Mouse (Mus musculus) thymus, postnatal 10 days (tissue): Measurements from ENCODE around the gene Cacna1d.

Experiments
- DNase-seq, 2 experiments: peaks; one replicate each; pipeline ENCODE4 v3.0.0; 2021; ENCODE audit warnings: low spot score in 2 of 2

Gene Cacna1d

GRCm38 (mm10) chr14:30024387-30024786, 466.9 kb downstream of the Cacna1d start:
- DNase-seq, result peak in 1 of 2 experiments; percentile 29

DNA sequence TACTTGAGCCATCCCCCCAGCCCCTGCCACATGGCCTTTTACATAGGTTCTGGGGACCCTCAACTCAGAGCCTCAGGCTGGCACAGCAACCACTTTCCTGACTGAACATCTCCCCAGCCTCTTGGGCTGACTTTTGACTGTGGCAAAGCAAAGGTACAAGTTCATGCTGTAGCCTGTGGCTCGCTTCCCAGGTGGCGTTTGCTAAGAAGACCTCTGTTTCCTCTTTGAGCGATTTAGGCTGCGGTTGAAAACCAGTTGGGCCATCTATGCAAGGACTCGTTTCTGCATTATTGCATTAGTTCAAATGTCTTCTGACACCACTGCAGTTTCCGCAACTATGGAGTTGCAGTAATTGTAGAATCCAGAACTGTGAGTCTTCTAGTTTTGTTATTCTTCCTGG, 468.8 kb downstream of the Cacna1d start:
- DNase-seq, result peak; percentile 35

- no peak for DNase-seq
These were observed 471.3 kb downstream of the Cacna1d start for GRCm38 (mm10) chr14:30019792-30020575.

- no peak for DNase-seq
These were observed 471.9 kb downstream of the Cacna1d start for GRCm38 (mm10) chr14:30019375-30019774.

- DNase-seq, result no peak
These were observed 472.4 kb downstream of the Cacna1d start for GRCm38 (mm10) chr14:30018846-30019245.

DNA sequence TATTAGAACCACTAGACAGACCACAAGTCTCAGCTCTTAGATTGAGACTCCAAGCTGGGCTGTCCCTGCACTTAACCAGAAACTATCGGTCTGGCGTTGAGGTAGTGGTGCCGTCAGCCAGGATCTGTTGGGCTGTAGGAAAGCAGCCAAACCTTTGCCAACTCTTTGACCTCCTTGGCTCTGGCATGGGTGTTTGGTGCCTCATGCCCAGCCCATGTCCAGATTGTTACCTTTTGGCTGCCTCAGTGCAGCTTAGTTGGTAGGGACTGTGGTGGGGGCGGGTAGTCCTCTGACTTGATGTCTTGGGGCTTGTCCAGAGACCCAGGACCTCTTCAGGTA, 472.8 kb downstream of the Cacna1d start:
- DNase-seq, result no peak

DNA sequence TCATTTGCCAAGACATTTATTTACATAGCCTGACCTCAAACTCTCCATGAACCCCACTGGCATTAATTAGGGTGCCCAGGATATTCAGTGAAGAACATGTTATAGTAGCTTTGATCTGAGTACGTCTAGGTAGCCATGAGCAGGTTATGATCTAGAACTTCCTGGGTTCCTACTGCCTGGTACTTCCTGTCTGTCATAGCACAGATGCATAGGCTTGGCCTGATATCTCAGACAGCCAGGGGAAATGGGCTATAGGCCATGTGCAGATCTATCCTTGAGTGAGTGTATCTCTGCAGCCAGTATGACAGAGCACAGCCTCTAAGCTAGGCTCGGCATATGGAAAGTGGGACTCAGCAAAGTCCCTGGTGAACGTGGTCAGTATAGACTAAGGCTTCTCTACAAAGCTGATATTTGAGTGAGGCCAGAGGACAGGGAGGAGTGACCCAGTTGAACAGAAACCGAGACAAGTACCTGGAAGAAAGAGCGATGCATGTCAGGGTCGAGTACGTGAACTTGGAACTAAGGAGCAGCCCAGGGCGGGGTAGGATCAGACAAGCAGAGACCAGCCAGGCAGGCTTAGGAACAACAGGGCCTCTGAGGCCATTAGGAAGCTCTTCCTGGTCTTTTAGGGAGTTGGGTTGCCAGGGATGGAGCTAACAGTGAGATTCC, 473.3 kb downstream of the Cacna1d start:
- no peak for DNase-seq

- no peak for DNase-seq
These were observed 474.6 kb downstream of the Cacna1d start for GRCm38 (mm10) chr14:30016666-30017065.

DNA sequence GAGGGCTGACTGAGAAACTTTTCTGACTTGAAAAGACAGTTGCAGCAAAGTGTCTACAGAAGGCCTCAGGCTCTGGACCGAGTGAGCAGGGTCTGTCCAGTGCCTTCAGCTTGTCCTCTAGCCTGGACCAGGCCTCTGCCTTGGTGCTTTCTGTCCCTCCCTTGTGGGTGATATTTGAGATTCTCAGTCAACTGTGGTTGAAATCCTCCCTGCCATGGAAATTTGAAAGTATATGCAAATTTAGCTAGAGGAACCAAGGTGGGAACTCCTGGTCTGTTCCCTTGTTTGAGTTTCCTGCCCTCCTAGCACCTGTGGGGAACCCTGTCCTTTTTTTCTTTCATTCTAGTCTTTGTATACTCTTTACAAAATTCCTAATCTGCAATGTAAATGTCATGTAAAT, 476.2 kb downstream of the Cacna1d start:
- DNase-seq, result no peak

DNA sequence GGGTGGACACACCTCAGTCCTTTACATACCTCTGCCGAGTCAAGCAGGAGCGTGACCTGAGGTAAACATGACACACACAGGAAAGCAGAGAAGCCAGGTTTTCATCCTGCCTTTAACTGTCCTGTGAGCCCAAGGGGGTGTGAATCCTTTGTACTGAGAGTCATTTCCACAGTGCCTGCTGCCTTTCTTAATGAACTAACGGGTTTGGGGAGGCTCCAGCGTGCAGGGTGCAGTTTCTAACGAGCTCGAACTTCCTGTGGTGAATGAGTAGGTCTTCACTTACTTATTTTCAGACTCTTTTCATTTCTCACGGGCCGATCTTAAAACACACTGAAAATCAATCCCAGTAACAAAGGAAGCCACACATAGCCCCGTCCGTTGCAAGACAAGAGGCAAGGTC, 476.8 kb downstream of the Cacna1d start:
- peak in 1 of 2 experiments; percentile 41 for DNase-seq

DNA sequence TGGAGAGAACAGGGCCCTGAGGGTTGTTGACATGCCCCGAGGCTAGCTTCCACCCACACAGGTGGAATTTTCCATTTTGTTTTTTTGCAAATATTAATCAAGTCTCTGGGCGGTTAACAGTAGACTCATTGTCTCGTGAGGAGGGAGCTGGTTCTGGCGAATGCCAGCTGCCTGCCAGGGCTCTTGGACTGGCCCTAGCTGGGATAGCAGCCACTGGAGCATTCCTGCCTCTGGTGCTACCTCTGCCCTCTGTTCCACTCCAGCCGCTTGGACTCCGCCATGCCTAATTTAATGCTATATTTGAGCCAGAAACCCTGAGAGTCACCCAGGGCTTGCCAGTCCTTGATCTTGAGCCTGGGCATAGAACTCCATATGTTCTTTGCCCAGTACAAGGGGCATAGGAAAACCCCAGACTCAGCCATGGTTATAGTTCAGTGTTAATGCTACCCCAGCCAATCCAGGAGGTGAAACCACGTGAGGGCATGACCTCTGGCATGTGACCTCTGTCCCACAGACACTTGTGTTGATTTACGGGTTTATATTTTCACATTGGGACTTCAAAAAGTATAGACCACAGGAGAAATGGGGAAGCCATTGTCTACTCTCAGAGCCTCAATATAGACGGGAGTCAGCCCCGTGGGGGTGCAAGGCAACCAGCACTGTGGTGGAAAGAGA, 479.2 kb downstream of the Cacna1d start:
- no peak for DNase-seq

DNA sequence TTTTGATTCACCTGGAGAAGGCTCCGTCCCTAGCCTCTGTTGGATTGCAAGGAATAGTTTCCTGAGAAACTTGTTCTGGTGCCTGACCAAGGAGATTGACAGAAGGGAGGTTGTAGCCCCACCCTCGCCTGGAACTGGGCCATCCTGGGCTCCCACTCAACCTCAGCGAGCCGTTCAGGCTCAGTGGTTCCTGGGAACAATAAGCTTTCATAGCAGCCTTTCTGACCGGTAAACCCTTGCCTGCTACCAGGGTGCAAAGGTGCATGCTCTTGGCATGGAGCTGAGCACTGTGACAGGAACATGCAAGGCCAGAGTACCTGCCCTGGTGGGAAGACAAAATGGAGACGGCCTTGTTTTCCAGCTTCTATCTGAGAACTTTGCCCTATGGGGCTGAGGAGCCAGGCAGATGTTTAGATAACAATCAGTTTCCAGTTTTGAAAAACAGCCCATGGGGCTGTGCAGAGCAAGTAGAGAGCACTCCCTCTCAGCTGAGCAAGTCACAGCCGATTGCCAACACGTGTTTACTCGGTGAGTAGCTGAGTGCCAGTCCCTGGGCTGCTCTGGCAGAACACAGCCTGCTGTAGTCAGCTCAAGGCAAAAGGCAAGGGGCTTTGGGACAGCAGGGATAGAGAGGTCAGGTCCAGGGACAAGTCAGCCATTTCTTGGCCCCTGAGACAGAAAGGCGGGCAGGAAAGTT, 481.2 kb downstream of the Cacna1d start:
- DNase-seq, result peak; percentile 51 to 54

- peak; percentile 39 to 44 for DNase-seq
These were observed 482.3 kb downstream of the Cacna1d start, which contains the start of the genes Il17rb and Chdh for GRCm38 (mm10) chr14:30008733-30009575. Gene Il17rb, minus strand, starts transcription at chr14:30008896. Gene Chdh, plus strand, starts transcription at chr14:30009023.

- DNase-seq, result no peak
These were observed 491.8 kb downstream of the Cacna1d start for GRCm38 (mm10) chr14:29999475-29999811.

DNA sequence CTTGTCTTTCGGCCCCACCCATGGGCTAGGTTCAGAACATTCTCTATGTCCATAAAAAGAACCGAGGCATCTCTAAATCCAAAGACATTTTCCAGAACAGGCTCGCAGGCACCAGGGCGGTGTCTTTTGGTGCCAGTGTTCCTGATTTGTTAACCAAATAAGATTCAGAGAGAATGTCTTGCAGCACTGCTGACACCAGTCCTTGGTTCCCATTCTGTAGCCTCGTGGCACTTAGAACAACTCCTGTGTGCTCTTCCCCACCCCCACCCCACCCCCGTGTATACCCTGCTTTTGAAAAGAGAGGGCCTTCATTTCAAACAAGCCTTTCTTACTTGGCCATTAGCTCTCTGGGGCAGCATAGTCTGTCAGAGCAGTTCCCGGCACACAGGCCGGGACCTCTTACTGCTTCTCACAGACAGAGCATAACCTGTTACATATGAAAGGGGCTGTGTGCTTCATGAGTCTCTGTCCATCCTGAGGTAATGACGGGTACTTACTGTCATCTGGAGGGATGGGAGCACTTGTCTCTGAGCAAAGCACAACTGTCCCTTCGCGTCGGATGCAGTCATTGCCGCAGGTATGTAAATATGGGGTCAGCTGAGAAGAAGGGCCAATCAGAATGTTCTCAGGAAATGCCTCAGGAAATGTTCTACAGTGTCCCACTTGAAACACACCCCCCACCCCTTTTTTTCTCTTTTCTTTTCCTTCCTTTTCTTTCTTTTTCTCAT, 492.3 kb downstream of the Cacna1d start:
- no peak for DNase-seq

DNA sequence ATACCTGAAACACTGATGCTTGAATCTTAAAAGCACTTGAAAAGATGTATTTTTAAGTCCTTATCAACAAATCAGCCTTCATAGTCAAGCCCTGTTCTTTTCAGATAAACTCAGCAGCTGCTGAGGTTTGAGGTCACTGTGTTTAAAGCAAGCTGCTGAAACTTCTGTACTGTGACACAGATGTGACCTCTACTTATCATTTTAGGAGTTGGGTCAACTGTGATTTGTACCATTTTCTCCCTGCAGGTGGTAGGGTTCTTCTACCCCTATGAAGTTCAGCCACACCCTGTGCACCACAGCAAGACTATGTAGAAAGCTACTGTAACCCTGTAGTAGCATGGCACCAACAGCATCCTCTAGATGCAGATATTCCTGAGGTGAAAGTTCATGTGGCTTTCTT, 493.9 kb downstream of the Cacna1d start:
- DNase-seq, result no peak

GRCm38 (mm10) chr14:29996000-29996751, 495.1 kb downstream of the Cacna1d start:
- DNase-seq, result no peak

DNA sequence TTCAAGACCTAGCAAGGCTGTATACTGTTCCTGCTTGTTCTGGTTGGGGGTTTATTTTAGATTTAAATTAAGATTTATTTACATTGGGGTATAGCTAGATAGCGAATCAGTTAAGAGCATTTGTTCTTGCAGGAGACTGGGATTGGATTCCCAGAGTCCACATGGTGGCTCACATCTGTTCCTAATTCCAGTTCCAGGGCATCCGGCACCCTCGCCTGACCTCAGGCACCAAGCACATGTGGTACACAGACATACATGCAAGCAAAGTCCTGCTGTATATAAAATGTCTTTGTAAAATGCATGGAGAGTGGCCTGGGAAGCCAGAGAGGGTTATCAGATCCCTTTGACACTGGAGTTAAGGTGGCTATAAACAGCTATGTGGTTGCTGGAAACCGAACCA, 496.3 kb downstream of the Cacna1d start:
- DNase-seq, result no peak
